Mouse (Mus musculus): Measurements from ENCODE around the gene Fam160a2.
"Not testable (repeated sequence)": the region's sequence is repeated elsewhere in the genome, so short reads cannot be mapped to it uniquely, and the experiment has no call there.

Gene Fam160a2

GRCm38 (mm10) chr7:105394606-105395005, 5.2 kb downstream of the Fam160a2 start:
- no peak for DNase-seq (ENCODE audit: extremely low spot score, low read depth, low spot score)

GRCm38 (mm10) chr7:105390236-105390635, 9.6 kb downstream of the Fam160a2 start:
- no peak for DNase-seq (ENCODE audit: extremely low spot score, low read depth, low spot score)

GRCm38 (mm10) chr7:105387696-105388095, 12.2 kb downstream of the Fam160a2 start:
- DNase-seq (ENCODE audit: extremely low spot score, low read depth, low spot score), result no peak

DNA sequence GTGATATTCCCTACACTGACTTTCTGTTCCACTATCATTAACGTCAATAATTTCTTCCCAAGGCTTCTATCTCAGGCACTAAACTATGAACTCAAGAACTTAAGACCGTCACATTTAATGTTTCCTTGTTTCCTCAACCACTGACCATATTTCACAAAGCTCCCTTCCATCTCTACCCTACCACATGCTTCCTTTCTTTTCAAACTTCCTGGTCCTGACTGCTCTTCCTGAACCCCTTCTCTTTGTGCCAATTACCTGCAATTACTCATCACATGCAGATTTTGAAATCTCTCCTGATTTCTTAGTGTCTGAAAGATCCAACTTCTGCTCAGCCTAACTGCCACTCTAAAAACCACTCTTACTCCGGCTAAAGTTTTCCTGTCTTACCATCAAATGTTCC, 19.5 kb downstream of the Fam160a2 start:
- DNase-seq (ENCODE audit: extremely low spot score, low read depth, low spot score), result no peak

DNA sequence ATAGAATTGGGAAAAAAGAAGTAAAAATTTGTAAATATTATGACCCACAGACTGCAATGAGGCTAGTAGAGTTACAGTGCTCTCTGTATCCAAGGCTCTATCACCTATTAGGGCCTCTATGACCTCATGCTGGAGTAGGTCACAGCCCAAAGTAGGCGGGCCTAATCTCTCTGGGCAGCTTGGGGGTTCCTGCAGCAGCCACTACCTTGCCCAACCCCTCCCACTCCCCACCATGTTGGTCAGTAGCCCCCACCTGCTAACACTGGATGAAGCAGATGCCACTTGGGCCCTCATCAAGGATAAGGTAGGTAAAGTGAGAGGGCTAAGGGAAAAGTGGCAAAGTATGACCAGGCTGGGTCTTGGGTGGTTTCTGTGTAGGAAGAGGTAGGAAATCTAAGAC, 25.0 kb downstream of the Fam160a2 start, which contains the start of gene Gm5901:
Gm5901 (plus strand) TSS at position 173 of the 400 bp plus-strand sequence.
- no peak for DNase-seq (ENCODE audit: extremely low spot score, low read depth, low spot score)

- DNase-seq (ENCODE audit: extremely low spot score, low read depth, low spot score), result no peak
Observed at GRCm38 (mm10) chr7:105373976-105374375, 25.9 kb downstream of the Fam160a2 start.

DNA sequence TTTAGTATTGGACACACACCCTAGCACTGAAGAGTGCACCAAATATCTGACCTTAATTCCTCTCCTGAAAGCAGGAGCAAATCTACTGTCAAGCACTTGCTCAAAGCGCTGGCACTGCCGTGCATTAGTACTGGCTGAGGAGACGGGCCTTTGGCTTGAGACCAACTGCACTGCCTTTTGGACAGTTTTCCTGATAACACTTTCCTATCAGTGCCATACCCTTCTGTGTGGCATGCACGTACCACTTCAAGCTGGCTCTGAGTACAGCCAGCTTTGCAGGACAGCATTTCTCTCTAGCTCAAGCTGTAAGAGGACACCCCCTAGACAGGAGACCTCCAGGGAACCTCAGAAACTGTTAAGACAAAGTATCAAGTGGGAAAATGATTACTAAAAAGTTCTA, 26.3 kb downstream of the Fam160a2 start:
- DNase-seq (ENCODE audit: extremely low spot score, low read depth, low spot score), result no peak

DNA sequence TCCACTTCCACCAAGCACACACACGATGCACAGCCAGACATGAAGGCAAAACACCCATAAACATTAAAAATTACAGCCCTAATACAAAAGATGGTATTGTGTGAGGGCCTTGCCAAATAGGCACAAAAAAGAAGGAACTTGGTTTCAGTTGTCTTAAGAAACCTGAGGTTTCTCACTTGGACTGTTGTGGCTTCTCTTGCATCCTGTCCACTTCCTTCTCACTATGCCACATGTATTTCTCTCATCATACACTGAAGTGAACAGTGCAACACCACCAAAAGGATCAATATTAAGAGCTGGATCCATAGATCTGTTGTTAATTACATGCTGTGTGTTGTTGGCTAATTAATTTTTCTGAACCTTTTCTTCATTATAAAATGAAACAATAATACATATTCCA, 26.9 kb downstream of the Fam160a2 start:
- no peak for DNase-seq (ENCODE audit: extremely low spot score, low read depth, low spot score)

DNA sequence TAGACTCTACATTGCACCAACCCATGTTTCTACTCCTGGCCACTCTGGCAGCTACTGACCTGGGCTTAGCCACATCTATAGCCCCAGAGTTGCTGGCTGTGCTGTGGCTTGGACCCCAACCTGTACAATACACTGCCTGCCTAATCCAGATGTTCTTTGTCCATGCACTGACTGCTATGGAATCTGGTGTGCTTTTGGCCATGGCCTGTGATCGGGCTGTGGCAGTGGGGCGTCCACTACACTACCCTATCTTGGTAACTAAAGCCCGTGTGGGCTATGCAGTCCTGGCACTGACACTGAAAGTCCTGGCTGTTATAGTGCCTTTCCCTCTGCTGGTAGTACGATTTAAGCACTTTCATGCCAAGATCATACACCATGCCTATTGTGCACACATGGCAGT, 31.3 kb downstream of the Fam160a2 start:
- DNase-seq (ENCODE audit: extremely low spot score, low read depth, low spot score), result no peak

- DNase-seq (ENCODE audit: extremely low spot score, low read depth, low spot score), result no peak
Observed at GRCm38 (mm10) chr7:105367930-105368329, 31.9 kb downstream of the Fam160a2 start, which contains the start of gene Olfr692. TSS of gene Olfr692 (plus strand) at chr7:105368230.

DNA sequence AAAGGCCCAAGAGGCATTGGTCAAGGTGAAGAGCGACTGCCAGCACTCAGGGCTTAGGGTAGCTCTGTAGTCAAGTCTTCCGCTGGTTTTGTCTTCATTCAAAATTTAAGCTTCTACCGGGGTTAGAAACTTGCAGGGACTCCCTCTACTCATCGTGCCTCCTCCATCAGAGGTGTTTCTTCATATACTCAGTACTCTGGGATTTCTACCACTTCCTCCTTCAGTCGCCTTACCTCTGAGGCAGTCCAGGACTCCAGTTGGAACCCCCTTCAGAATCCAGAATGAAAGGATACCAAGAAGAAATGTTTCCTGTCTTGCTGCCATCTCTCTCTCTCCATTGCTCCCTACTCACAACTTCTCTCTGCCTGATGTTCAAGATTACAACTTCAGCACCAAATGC, 32.6 kb downstream of the Fam160a2 start:
- DNase-seq (ENCODE audit: extremely low spot score, low read depth, low spot score), result no peak

DNA sequence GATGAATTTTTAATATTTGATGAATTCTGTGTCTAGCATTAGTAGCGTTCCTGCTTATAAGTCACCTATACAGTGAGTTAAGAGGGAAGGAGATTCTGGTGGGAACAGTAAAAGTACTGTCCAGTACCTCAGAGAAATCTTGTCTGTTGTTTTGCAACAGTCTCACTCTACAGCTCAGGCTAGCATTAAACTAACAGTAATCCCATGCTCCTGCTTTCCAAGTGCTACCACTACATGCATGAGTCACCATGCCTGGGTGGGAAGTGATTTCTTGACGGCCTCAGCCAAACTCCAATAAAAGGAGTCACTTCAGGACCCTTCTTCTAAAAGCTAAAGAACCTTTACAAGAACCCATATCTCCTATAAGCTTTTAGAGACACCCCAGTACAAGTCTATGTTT, 38.1 kb downstream of the Fam160a2 start:
- DNase-seq (ENCODE audit: extremely low spot score, low read depth, low spot score), result no peak

- DNase-seq (ENCODE audit: extremely low spot score, low read depth, low spot score), result not testable (repeated sequence)
Observed at GRCm38 (mm10) chr7:105356487-105356886, 43.4 kb downstream of the Fam160a2 start.

- not testable (repeated sequence) for DNase-seq (ENCODE audit: extremely low spot score, low read depth, low spot score)
Observed at GRCm38 (mm10) chr7:105356064-105356463, 43.8 kb downstream of the Fam160a2 start.

GRCm38 (mm10) chr7:105342752-105343151, 57.1 kb downstream of the Fam160a2 start:
- no peak for DNase-seq (ENCODE audit: extremely low spot score, low read depth, low spot score)

DNA sequence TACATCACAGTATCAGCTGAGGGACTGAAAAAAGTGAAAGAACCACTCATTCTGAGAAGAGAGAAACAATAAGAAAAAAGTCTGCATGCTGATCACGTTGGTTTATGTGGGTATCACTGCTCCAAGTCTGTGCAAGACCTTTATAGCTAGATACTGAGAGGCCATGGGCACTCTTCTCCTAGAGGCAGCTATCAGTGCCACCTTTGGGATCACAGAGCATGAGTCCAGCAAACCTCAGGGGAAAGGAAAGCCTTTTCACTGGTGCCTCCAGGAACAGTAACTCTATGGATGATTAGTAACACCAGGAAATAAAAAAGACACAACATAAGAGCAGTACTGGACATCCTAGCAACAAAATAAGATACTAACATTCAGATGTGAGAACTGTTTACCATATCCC, 57.7 kb downstream of the Fam160a2 start, which contains the start of gene Olfr691:
Olfr691 (minus strand) TSS at position 101 of the 400 bp plus-strand sequence.
- no peak for DNase-seq (ENCODE audit: extremely low spot score, low read depth, low spot score)

DNA sequence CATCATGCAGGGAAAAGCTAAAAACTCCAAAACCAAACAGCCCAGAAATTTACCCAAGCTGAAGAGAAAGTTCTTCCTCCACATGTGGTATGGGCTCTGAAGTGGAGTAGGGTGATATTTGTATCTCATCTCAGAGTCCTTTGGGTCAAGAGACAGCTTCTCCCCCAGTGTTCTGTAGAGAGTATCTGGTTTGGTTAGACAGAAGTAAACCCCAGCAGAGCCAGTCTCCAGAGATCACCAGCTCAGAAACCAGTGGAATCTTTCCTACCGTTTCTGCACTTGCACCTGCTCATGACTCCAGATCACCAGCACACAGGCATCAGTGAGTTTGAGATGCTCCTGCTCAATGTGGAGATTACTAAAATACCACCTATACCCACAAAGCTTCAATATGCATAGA, 65.8 kb downstream of the Fam160a2 start, which contains the start of gene Olfr690:
Olfr690 (minus strand) TSS at position 101 of the 400 bp plus-strand sequence.
- DNase-seq (ENCODE audit: extremely low spot score, low read depth, low spot score), result no peak

DNA sequence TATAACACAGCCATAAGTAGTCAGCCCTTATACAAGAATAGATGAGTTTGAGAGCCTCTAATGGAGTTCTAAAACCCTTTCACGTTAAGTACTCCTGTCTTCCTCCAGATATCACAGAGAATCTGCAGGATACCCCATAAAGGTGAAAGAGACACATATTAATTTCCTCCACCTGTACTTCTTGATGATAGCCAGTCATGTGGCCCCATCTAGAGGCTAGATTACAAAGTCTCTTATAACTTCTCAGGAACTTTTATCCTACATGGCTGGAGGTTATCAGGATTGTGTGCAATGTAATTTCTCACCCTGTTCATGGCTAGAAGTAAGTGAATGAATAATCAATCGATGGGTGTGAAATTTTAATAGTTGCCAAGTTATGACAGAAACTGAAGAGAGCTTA, 74.6 kb downstream of the Fam160a2 start:
- no peak for DNase-seq (ENCODE audit: extremely low spot score, low read depth, low spot score)

Measured in hindlimb bud, embryonic 11.5 days (tissue).